Comparison of ENCODE assay signal across 8 mouse cellular contexts in the genomic region with DNA sequence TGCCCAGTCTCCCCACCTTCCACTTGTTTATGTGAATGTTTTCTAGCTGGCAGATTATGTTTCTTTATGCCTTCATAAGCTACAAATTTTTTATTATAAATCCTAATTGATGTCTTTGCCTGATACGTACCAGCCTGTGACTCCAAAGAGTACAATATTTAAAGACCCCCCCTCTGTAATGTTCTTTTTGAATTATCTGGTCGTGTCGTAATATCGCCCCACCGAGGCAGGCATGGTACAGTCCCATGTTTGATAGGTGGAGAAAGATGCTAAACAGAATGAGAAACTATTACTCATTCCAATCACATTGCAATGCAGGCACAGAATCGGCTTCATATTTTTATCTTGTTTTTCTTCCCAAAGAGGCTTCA. TPM values are rescaled to one million over a fixed set of nuclear protein-coding genes. Genes with fewer than 3 reads are reported as not detected.
DNase-seq lines count a peak whose midpoint lies in the region; ATAC-seq and TF ChIP-seq lines count a peak whose summit lies in the region.

No protein-coding gene starts in this region.

- WGBS in heart, embryonic 14.5 days = under 1% methylated on average over 6 of the region's 6 CpGs
- 1% methylated on average over 6 of the region's 6 CpGs for WGBS in hindbrain, embryonic 12.5 days
- 1% methylated on average over 6 of the region's 6 CpGs for WGBS in liver, adult 2 months

- H3K4me3 ChIP-seq in heart, embryonic 14.5 days (ENCODE audit: control insufficient read depth in 1 of 2, insufficient read depth in 1 of 2, low read depth in 1 of 2, low read length in 2 of 2) = peak overlapping the region; percentile 21 to 99; a peak in 3 of 4 replicates
- H3K4me3 ChIP-seq in brown adipose tissue, adult 24 weeks (ENCODE audit: insufficient read depth, low read depth, low read length) = peak overlapping the region; percentile 48
- peak overlapping the region; percentile 99 for H3K4me3 ChIP-seq in hindbrain, embryonic 12.5 days
- H3K4me3 ChIP-seq in liver, adult 2 months (ENCODE audit: insufficient read depth, low read depth, low read length) = peak overlapping the region; percentile 49

- no peak for DNase-seq in heart, postnatal 25 days (ENCODE audit: low spot score)
- DNase-seq in CD4-positive, CD25-positive, alpha-beta regulatory T cell, adult 2 months (ENCODE audit: low read depth, low spot score) = peak; percentile 76
- DNase-seq in liver, adult 2 months (ENCODE audit: extremely low read depth, low read depth, low spot score) = peak; percentile 53
- DNase-seq in right cerebral cortex, postnatal 10 days (ENCODE audit: low spot score in 2 of 2) = peak; percentile 85 to 89
- no peak for DNase-seq in adrenal gland, adult (ENCODE audit: inconsistent age in 2 of 2, low spot score in 1 of 2)

- H3K36me3 ChIP-seq in heart, embryonic 14.5 days (ENCODE audit: control insufficient read depth, insufficient read depth, low read length) = 0 out of 2 replicates have a peak, but pooled peaks cover under 1% of the 10 kb centered on the region
- no peaks in the 10 kb centered on the region for H3K36me3 ChIP-seq in hindbrain, embryonic 12.5 days
- H3K36me3 ChIP-seq in liver, adult 2 months (ENCODE audit: control insufficient read depth, insufficient read depth, low read length) = no peaks in the 10 kb centered on the region

- no peak for TF ChIP-seq POLR2A in liver, adult 2 months (IDR thresholded peaks at IDR 0.05; ENCODE audit: extremely low read depth, insufficient read depth, low read length)

- H3K4me2 ChIP-seq in heart, embryonic 14.5 days (ENCODE audit: low read length) = peak overlapping the region; percentile 65
- peak overlapping the region; percentile 61 for H3K4me2 ChIP-seq in hindbrain, embryonic 12.5 days (replicated peaks)

- no peaks in the 10 kb centered on the region for H3K27me3 ChIP-seq in heart, embryonic 14.5 days (ENCODE audit: control insufficient read depth, insufficient read depth, low read length)
- H3K27me3 ChIP-seq in hindbrain, embryonic 12.5 days = no peaks in the 10 kb centered on the region
- no peaks in the 10 kb centered on the region for H3K27me3 ChIP-seq in liver, adult 2 months (ENCODE audit: control insufficient read depth, insufficient read depth, low read length)

- no peak for TF ChIP-seq CTCF in liver, adult 2 months (IDR thresholded peaks at IDR 0.05; ENCODE audit: low read depth, low read length)

- no peaks in the 10 kb centered on the region for H3K9me3 ChIP-seq in heart, embryonic 14.5 days (ENCODE audit: control insufficient read depth, low read length)
- no peaks in the 10 kb centered on the region for H3K9me3 ChIP-seq in hindbrain, embryonic 12.5 days (replicated peaks)

- intact Hi-C loops in heart, postnatal 25 days (cut with DNase I) = loop anchor here (5.0 kb wide), 1 partner anchor 41 kb away; no protein-coding TSS in a partner anchor

- H3K9ac ChIP-seq in heart, embryonic 14.5 days (ENCODE audit: low read length) = peak overlapping the region; percentile 65
- H3K9ac ChIP-seq in hindbrain, embryonic 12.5 days = peak overlapping the region; percentile 99
- peak overlapping the region; percentile 50 for H3K9ac ChIP-seq in liver, adult 2 months (ENCODE audit: low read depth, low read length)

- H3K79me2 ChIP-seq in liver, adult 2 months (ENCODE audit: control insufficient read depth, insufficient read depth, low read length) = peaks cover 13% of the 10 kb centered on the region; the same call in 1 of the 2 replicates

- peaks cover 0 to 18% of the 10 kb centered on the region in 2 experiments; a peak in 2 of 4 replicates for H3K4me1 ChIP-seq in heart, embryonic 14.5 days (ENCODE audit: control insufficient read depth in 2 of 2, insufficient read depth in 2 of 2, low read length in 2 of 2)
- peaks cover 5% of the 10 kb centered on the region; the same call in 1 of the 2 replicates for H3K4me1 ChIP-seq in brown adipose tissue, adult 24 weeks (ENCODE audit: control insufficient read depth, insufficient read depth, insufficient read length, low read length)
- H3K4me1 ChIP-seq in hindbrain, embryonic 12.5 days = peaks cover 10% of the 10 kb centered on the region
- peaks cover 4% of the 10 kb centered on the region for H3K4me1 ChIP-seq in liver, adult 2 months (ENCODE audit: control insufficient read depth, insufficient read depth, low read length)

- peak overlapping the region; percentile 55 to 100; a peak in 3 of 4 replicates for H3K27ac ChIP-seq in heart, embryonic 14.5 days (replicated peaks in 1 of 2; ENCODE audit: control insufficient read depth in 1 of 2, insufficient read depth in 1 of 2, low read depth in 2 of 2, low read length in 2 of 2)
- peak overlapping the region; percentile 42; the same call in 1 of the 2 replicates for H3K27ac ChIP-seq in brown adipose tissue, adult 24 weeks (replicated peaks; ENCODE audit: low read depth, low read length)
- peak overlapping the region; percentile 100 for H3K27ac ChIP-seq in hindbrain, embryonic 12.5 days
- H3K27ac ChIP-seq in liver, adult 2 months (replicated peaks; ENCODE audit: insufficient read depth, low read depth, low read length) = no peak overlapping the region; the same call in 1 of the 2 replicates

- ATAC-seq in heart, embryonic 14.5 days (ENCODE audit: insufficient number of reproducible peaks, insufficient read depth, low FRiP score, low read depth) = peak; percentile 10; the same call in 1 of the 2 replicates
- ATAC-seq in hindbrain, embryonic 12.5 days (ENCODE audit: low FRiP score) = peak; percentile 71

RNA-seq across cellular contexts. Expression of gene Rtn3, which starts 0.4 kb away (rescaled TPM):
- 108 and 132 TPM in 2 replicates for polyA plus RNA-seq in heart, embryonic 14.5 days (2014; fragmentation: Nextera tagmentation; extraction: Ambion mirVana)
- total RNA-seq in heart, postnatal 25 days (2021) = 10 to 100 TPM; 75.1 to 82.8 TPM
- polyA plus RNA-seq in brown adipose tissue, adult 24 weeks (2012; ENCODE audit: insufficient read depth, insufficient read length, missing spikeins) = 197 and 218 TPM in 2 replicates
- polyA plus RNA-seq in hindbrain, embryonic 12.5 days (2016; fragmentation: Nextera tagmentation; extraction: Ambion mirVana) = 380 and 385 TPM in 2 replicates
- total RNA-seq in liver, adult 2 months (2014; rRNA removed) = 22.5 and 33.6 TPM in 2 replicates
- 45.7 and 50.0 TPM in 2 replicates for polyA plus RNA-seq in liver, adult 2 months (2012; rRNA removed)

RNA-seq across cellular contexts. Expression of gene Atl3, which starts 10.3 kb away (rescaled TPM):
- 9.1 and 12.1 TPM in 2 replicates for polyA plus RNA-seq in heart, embryonic 14.5 days (2014; fragmentation: Nextera tagmentation; extraction: Ambion mirVana)
- total RNA-seq in heart, postnatal 25 days (2021) = 10 to 100 TPM; 15.5 to 19.2 TPM
- 59.2 and 73.5 TPM in 2 replicates for polyA plus RNA-seq in brown adipose tissue, adult 24 weeks (2012; ENCODE audit: insufficient read depth, insufficient read length, missing spikeins)
- polyA plus RNA-seq in hindbrain, embryonic 12.5 days (2016; fragmentation: Nextera tagmentation; extraction: Ambion mirVana) = 9.4 and 10.5 TPM in 2 replicates
- 69.9 and 74.5 TPM in 2 replicates for total RNA-seq in liver, adult 2 months (2014; rRNA removed)
- polyA plus RNA-seq in liver, adult 2 months (2012; rRNA removed) = 16.5 and 19.4 TPM in 2 replicates

Comparison
In these comparisons a context has a peak if more than half of its experiments do, and no peak if none do; other contexts are left out.
1. H3K4me3 ChIP-seq: peak in every context shown above with its lines; median percentile 99 in hindbrain, embryonic 12.5 days; 60 in heart, embryonic 14.5 days; 49 in liver, adult 2 months; 48 in brown adipose tissue, adult 24 weeks.
2. DNase-seq: peak in CD4-positive, CD25-positive, alpha-beta regulatory T cell, adult 2 months (single experiment), liver, adult 2 months (single experiment) and right cerebral cortex, postnatal 10 days (2 of 2); none in heart, postnatal 25 days (single experiment) and adrenal gland, adult (0 of 2).
3. Peak in every context shown above with its lines, with median percentiles within 50 percentile points of each other: H3K9ac ChIP-seq.